Mouse (Mus musculus) frontal cortex, postnatal 14 days (tissue): ENCODE measurements around the gene Gch1.
"Not testable (repeated sequence)": the region's sequence is repeated elsewhere in the genome, so short reads cannot be mapped to it uniquely, and the experiment has no call there.

Experiments used
- DNase-seq, 2 experiments: peaks; one replicate each; pipeline ENCODE4 v3.0.0; 2022; ENCODE audit warnings: low spot score in 2 of 2

Gene Gch1

DNA sequence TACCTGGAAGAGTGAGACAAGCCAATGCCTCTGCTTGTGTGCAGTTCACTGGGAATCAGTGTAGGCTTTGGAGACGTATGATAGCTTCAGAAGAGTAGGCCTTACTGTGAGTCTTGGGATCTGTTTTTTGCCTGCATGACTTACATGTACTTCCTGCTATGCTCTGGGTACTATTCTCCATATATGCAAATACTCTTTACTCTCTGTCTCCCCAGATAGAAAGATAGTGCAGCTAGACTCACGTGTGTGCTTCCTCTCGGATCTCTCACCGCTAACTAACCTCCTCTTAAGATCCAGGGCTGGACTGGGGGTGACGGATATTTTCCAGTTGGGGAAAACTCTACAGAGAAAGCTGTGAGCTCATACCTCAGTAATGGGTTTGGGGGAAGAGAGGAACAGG lies 23.5 kb downstream of the Gch1 start:
- no peak for DNase-seq

GRCm38 (mm10) chr14:47165117-47165516 lies 24.1 kb downstream of the Gch1 start:
- DNase-seq: no peak

DNA sequence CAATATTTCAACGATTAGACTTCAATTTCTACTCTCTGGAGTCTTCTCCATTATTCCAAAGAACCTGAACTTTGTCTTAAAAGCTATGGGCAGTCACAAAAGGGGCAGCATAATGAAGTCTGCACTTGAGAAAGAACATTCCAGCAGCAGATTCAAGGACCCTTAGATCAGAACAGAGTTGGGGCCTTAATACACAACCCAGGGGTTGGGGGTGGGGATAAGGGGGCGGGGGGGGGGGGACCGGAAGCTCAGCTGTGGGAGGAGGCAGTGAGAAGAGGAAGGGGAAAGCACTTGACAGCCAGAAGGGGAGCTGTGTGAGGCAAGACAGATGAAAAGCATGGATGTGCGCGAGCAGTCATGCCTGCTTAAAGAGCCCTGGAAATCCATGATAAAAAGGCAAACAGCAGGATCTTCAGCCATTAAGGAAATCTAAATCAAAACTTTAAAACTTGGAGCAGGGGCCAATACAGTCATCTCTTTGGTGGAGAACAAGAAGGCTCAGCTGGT lies 27.2 kb downstream of the Gch1 start:
- DNase-seq: no peak

GRCm38 (mm10) chr14:47160051-47160640 lies 29.1 kb downstream of the Gch1 start:
- no peak for DNase-seq

DNA sequence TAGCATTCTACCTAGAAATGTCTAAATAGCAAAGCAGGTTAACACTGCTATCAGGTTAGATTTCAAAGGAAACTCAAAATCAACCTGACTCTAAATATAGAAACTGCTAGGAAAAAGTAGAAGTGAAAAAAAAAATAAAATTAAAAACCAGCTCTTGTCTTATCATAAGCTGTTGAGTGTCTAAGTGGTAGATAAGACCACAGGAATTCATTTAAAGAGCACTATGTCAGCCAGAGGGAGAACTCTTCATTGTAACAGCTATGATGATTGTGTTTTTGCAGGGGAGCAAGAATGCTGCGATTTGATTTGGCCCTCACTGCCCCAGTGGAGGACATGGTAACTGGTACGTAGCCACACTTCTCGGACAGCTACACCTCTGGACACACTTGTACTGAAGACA lies 34.9 kb downstream of the Gch1 start:
- DNase-seq: no peak

GRCm38 (mm10) chr14:47151306-47151705 lies 37.9 kb downstream of the Gch1 start:
- no peak for DNase-seq

- no peak for DNase-seq
Measured at GRCm38 (mm10) chr14:47144326-47144725, 44.9 kb downstream of the Gch1 start.

DNA sequence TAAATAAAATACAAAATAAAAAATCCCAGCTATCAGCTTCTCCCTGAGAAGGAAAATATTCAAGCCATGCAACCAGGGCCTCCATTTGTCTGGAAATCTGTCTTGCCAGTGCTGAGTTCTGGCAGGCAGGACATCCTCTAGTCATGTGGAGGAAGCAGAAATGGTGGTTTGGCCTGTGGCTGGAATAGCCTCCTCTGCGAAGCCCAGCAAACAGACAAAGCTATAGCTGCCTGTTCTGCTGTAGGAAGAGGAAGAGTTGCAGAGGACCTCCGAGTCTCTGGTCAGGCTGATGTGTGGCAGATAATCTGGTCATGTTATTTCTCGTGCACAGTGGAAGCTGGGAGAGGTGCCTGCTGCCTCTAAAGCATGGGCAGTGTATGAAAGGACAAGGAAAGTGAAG lies 50.4 kb downstream of the Gch1 start:
- DNase-seq: no peak

DNA sequence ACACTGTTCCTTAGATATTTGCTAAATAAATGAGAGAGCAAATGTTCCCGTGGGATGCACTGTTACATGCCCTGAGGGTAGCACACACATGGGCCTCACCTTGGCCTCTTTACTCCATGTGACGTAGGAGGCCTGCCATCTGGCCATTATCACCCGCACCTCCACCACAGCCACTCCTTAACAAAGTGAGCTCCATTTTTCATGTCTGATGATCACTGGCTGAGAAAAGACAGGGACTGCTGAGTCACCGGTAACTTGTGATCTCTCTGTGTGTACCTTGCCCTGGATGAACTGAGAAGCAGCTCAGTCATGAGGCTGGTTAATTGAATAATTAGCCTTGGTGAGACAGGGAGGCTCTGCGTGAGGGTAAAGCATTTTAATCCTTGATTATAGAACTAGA lies 52.6 kb downstream of the Gch1 start:
- DNase-seq: no peak

- DNase-seq: no peak
Measured at GRCm38 (mm10) chr14:47133948-47134347, 55.3 kb downstream of the Gch1 start.

- DNase-seq: no peak
Measured at GRCm38 (mm10) chr14:47127987-47128386, 61.2 kb downstream of the Gch1 start.

DNA sequence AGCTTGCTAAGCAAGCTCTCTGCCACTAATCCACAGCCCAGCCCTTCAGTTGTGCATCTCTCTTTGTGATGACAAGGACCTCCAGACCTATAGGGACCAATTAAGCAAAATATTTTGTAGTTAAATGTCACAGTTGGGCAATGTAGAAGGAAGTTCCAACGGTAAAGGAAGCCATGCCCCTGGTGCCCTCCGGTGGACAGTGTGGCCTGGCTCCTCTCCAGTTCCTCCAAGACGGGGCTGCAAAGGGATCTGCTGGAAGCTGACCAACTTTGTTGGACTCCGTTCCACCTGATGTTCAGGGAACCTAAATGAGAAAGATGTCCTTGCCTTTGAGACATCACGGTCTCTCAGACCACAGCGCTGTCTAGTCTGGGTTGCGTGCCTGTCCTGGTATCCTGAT lies 71.7 kb downstream of the Gch1 start:
- no peak for DNase-seq

- DNase-seq: no peak
Measured at GRCm38 (mm10) chr14:47116062-47116762, 73.0 kb downstream of the Gch1 start.

- DNase-seq: no peak
Measured at GRCm38 (mm10) chr14:47115154-47115553, 74.1 kb downstream of the Gch1 start.

DNA sequence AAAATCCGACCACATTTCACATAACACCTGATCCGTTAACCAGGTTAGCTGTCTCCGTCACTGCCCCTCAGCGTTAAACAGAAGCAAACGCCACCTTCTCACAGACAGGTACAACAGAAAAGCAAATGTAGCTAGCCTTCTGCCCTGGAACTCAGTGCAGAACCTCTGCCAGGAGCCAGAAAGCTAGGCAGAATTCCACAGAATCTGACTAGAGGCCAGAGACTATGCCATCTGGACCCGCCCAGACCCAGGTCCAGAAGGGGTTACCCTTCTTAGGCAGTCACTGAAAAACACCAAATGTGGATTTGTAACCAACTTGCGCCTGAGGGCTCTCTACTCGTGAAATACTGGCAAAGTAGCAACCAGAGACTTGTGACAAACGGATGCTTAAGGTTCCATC lies 77.9 kb downstream of the Gch1 start:
- DNase-seq: no peak

DNA sequence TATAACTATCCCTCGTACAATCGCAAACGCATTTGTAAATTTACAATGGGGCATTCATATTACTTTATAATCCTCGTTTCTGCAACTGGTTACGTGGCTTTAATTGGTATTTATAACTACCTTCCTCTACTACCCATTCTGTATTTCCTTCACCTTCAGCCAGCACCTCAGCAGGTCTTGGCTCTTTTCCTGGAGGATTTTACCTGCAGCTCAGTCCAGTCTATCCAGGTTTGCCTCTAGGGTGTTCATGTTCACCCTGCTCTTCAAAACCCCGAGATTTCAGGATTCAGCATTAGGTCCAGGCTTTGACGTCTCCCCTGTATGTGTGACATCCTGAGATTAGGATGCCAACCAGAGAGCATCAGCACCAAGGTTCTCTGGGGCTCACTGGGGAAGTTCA lies 78.8 kb downstream of the Gch1 start:
- DNase-seq: not testable (repeated sequence)

GRCm38 (mm10) chr14:47107461-47107860 lies 81.8 kb downstream of the Gch1 start:
- no peak for DNase-seq

- no peak for DNase-seq
Measured at GRCm38 (mm10) chr14:47105755-47106154, 83.5 kb downstream of the Gch1 start.

- no peak for DNase-seq
Measured at GRCm38 (mm10) chr14:47105174-47105557, 84.0 kb downstream of the Gch1 start.

- no peak for DNase-seq
Measured at GRCm38 (mm10) chr14:47104246-47105173, 84.7 kb downstream of the Gch1 start.
